Mouse (Mus musculus) gastrocnemius, adult 18-20 months (tissue): Measurements from ENCODE around the gene Adam15. TPM values are rescaled to one million over a fixed set of nuclear protein-coding genes. Genes with fewer than 3 reads are reported as not detected.

Experiments used
- DNase-seq: peaks from one replicate; pipeline ENCODE4 v3.0.0; 2021; ENCODE audit warnings: low spot score
- total RNA-seq, 2 experiments: library from RNA; stranded (reverse); gene quantifications; 2 replicates each; pipeline ENCODE4 v1.2.3; 2021

Gene Adam15
- total RNA-seq, 2 experiments from 2014 or later: 16.9 to 26.1 TPM

- DNase-seq: no peak
These were observed 49.3 kb downstream of the Adam15 start for GRCm38 (mm10) chr3:89300514-89300913.

DNA sequence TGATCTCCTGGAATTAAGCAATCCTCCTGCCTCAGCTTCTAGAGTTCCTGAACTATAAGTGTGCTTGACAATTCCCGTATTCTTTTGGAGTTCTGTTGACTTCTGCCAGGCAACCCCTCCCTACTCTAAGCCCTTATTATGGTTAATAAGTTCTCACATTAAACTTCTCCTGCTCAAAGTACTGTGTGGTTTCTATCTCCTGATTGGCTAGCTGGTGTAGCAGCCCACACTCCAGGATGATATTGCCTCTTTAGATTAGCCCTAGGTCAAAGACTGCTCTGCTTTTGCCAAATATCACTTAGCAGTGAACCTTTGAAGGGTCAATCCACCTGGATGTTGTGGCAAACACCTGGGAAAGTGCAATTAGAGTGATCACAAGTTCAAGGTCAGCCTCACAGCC, 49.7 kb downstream of the Adam15 start:
- DNase-seq: no peak

GRCm38 (mm10) chr3:89299499-89299898, 50.3 kb downstream of the Adam15 start:
- DNase-seq: no peak

- no peak for DNase-seq
These were observed 50.9 kb downstream of the Adam15 start for GRCm38 (mm10) chr3:89298908-89299307.

- no peak for DNase-seq
These were observed 52.9 kb downstream of the Adam15 start for GRCm38 (mm10) chr3:89296761-89297396.

- DNase-seq: no peak
These were observed 54.0 kb downstream of the Adam15 start for GRCm38 (mm10) chr3:89295685-89296230.

GRCm38 (mm10) chr3:89294195-89294594, 55.6 kb downstream of the Adam15 start:
- DNase-seq: no peak

DNA sequence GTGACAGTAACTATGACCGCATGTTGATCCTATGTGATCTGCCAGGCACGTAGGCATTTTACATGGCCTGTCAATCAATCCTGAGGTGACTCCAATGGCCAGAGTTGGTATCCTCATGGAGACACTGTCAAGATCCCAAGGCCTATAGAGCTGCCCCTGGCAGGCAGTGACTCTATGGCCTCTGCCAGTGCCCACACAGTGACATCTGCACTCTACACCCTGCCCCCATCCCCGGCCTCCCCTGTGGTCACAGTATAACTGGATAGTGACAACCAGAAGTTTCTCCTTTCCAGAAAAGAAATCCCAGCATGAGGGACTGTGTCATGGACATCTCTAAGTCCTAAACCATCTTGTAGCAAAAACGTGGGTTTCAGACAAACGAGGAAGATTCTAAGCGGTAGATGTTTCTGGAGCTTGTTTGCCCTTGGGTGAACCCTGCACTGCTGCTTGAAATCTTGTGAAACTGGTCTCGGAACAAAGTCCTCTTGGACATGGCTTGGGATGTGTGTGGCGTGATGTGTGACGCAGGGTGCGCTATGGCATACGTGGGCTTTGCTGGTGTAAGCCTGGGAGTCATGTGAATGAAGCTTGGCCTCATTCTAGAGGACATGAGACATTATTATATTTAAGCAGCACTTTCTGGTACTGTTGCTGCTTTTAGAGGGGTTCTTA, 56.4 kb downstream of the Adam15 start:
- DNase-seq: no peak

GRCm38 (mm10) chr3:89292303-89292702, 57.5 kb downstream of the Adam15 start:
- no peak for DNase-seq

DNA sequence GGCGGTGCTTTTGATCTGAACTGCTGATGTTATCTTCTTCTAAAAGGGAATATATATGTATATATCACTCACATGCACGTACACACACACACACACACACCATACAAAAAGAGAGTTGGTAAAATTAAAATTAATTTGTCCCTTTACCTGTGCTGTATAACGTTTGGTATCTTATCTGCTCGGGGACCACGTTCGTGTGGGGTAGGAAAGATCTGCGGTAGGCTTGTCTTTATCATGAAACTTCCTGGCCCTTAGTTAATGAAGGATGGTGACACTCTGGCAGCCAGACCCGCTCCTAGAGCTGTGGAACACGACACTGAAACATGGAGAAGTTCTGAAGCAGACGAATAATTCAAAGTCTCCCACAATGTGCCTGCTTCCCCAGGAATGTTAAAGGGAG, 57.9 kb downstream of the Adam15 start:
- DNase-seq: no peak

Other genes with a start within 250 kb of the Adam15 start
- not detected for gene Gm43738, start 248.9 kb downstream of the Adam15 start, total RNA-seq
- 10 to 100 TPM; 27.2 to 27.8 TPM for gene Fdps, start 248.0 kb downstream of the Adam15 start, total RNA-seq
- not detected for gene Pklr, start 213.9 kb downstream of the Adam15 start, total RNA-seq
- gene Hcn3, start 189.8 kb downstream of the Adam15 start, total RNA-seq: under 1 TPM; 0.14 to 0.26 TPM
- 10 to 100 TPM; 16.6 to 18.6 TPM for gene Clk2, start 185.2 kb downstream of the Adam15 start, total RNA-seq
- 10 to 100 TPM; 37.8 to 38.4 TPM for gene Scamp3, start 172.5 kb downstream of the Adam15 start, total RNA-seq
- 10 to 100 TPM; 16.5 to 22.2 TPM for gene Fam189b, start 166.9 kb downstream of the Adam15 start, total RNA-seq
- 10 to 100 TPM; 15.5 to 17.8 TPM for gene Gba, start 147.1 kb downstream of the Adam15 start, total RNA-seq
- 1 to 10 TPM; 3.6 to 9.2 TPM for gene Thbs3, start 134.8 kb downstream of the Adam15 start, total RNA-seq
- 10 to 100 TPM; 45.4 to 46.7 TPM for gene Mtx1, start 122.9 kb downstream of the Adam15 start, total RNA-seq
- gene Muc1, start 120.9 kb downstream of the Adam15 start, total RNA-seq: under 1 TPM; 0.18 to 0.40 TPM
- 10 to 100 TPM; 70.2 to 74.5 TPM for gene Krtcap2, start 104.0 kb downstream of the Adam15 start, total RNA-seq
- gene Trim46, start 103.7 kb downstream of the Adam15 start, total RNA-seq: under 1 TPM; 0.14 to 0.31 TPM
- gene Dpm3, start 90.6 kb downstream of the Adam15 start, total RNA-seq: 10 to 100 TPM; 22.6 to 24.3 TPM
- gene Slc50a1, start 79.4 kb downstream of the Adam15 start, total RNA-seq: 1 to 10 TPM; 7.0 to 8.9 TPM
- gene Efna1, start 68.9 kb downstream of the Adam15 start, total RNA-seq: 10 to 100 TPM in 1 of 2 experiments, 1 to 10 TPM in 1; 5.7 to 18.8 TPM
- not detected for gene Efna3, start 27.0 kb downstream of the Adam15 start, total RNA-seq
- gene Efna4, start 12.0 kb downstream of the Adam15 start, total RNA-seq: not detected
- gene Dcst2, start 12.0 kb upstream of the Adam15 start, total RNA-seq: not detected
- gene Dcst1, start 15.3 kb upstream of the Adam15 start, total RNA-seq: not detected
- 10 to 100 TPM; 26.4 to 28.3 TPM for gene Zbtb7b, start 44.8 kb upstream of the Adam15 start, total RNA-seq
- gene Lenep, start 52.8 kb upstream of the Adam15 start, total RNA-seq: under 1 TPM in 1 of 2 experiments, not detected in 1; 0.59 TPM
- gene Flad1, start 61.9 kb upstream of the Adam15 start, total RNA-seq: 10 to 100 TPM; 45.2 to 51.6 TPM
- gene Cks1b, start 68.4 kb upstream of the Adam15 start, total RNA-seq: 1 to 10 TPM; 2.2 to 2.7 TPM
- 10 to 100 TPM; 14.7 to 19.1 TPM for gene Shc1, start 68.4 kb upstream of the Adam15 start, total RNA-seq
- 10 to 100 TPM in 1 of 2 experiments, 1 to 10 TPM in 1; 7.8 to 11.6 TPM for gene Pygo2, start 80.2 kb upstream of the Adam15 start, total RNA-seq
- 100 to 1,000 TPM; 226 to 236 TPM for gene Pbxip1, start 86.7 kb upstream of the Adam15 start, total RNA-seq
- 1 to 10 TPM; 8.7 to 9.2 TPM for gene Pmvk, start 104.5 kb upstream of the Adam15 start, total RNA-seq
- gene Kcnn3, start 170.2 kb upstream of the Adam15 start, total RNA-seq: 1 to 10 TPM; 4.2 to 4.4 TPM